Mouse (Mus musculus): ENCODE results near the gene Foxi2.

DNA sequence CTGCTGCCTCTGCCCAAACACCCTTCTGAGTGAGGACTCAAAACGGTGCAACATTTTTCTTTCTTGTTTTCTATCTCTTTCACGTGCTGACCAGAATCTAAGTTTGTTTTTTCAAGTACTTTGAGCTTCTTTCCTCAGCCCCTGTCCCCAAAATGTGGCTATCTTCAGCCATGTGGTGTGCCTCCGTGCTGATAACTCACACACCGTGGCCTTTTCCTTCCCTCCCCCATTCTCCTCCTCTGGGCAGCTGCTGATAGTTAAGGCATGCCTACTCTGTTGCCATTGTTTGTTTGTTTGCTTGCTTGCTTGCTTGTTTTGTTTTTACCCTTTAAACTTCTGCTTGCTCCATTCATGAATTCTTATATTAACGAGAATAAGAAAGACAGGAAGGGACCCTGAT lies 12.2 kb upstream of the Foxi2 start:
- TF ChIP-seq POLR2A (IDR thresholded peaks at IDR 0.05; ENCODE audit: borderline replicate concordance, extremely low read depth, insufficient read depth, insufficient read length, poor library complexity, severe bottlenecking) (no peak), CTCF (IDR thresholded peaks at IDR 0.05; ENCODE audit: borderline replicate concordance, extremely low read depth, insufficient read depth, insufficient read length) (no peak)

All from brain, embryonic 14.5 days (tissue).